Mouse (Mus musculus): ENCODE measurements around the gene Gramd1c.

- TF ChIP-seq CTCF (conservative IDR thresholded peaks at IDR 0.05; ENCODE audit: low read length) (no peak), NANOG (IDR thresholded peaks at IDR 0.05; ENCODE audit: borderline replicate concordance, low read length) (no peak)
These were observed 36.9 kb downstream of the Gramd1c start for GRCm38 (mm10) chr16:44026210-44026609.

All from E14TG2a.4 (cell line).